Mouse (Mus musculus) embryonic facial prominence, embryonic 11.5 days (tissue): ENCODE data around the gene Defb6. TPM values are rescaled to one million over a fixed set of nuclear protein-coding genes. Genes with fewer than 3 reads are reported as not detected.

Experiments
- ATAC-seq: fragments of 200-750 bp; cut with Nextera tagmentation; replicated peaks from 2 replicates; pipeline ENCODE4 v1.8.0; 2017; ENCODE audit warnings: low read depth; ENCODE audit not compliant: insufficient number of reproducible peaks, low FRiP score, low TSS enrichment
- DNase-seq: peaks from one replicate; pipeline ENCODE4 v3.0.0-alpha.2; 2015; ENCODE audit warnings: low spot score
- H3K27ac ChIP-seq: fragments of 300-500 bp; sonication (generic); replicated peaks from 2 replicates; pipeline ENCODE4 v1.5.1; 2014; ENCODE audit warnings: mild to moderate bottlenecking, low read depth, low read length, control low read depth
- H3K27me3 ChIP-seq: fragments of 300-500 bp; sonication (generic); 2 replicates; pipeline ENCODE4 v1.6.1; 2014; ENCODE audit warnings: mild to moderate bottlenecking, low read length, moderate library complexity, mixed read lengths; ENCODE audit not compliant: control insufficient read depth, insufficient read depth
- H3K36me3 ChIP-seq: fragments of 300-500 bp; sonication (generic); replicated peaks from 2 replicates; pipeline ENCODE4 v1.6.1; 2014; ENCODE audit warnings: low read depth, mild to moderate bottlenecking, low read length, moderate library complexity, mixed read lengths; ENCODE audit not compliant: control insufficient read depth, insufficient read depth
- H3K4me1 ChIP-seq: fragments of 300-500 bp; sonication (generic); 2 replicates; pipeline ENCODE4 v1.6.1; 2014; ENCODE audit warnings: low read length, mixed read lengths; ENCODE audit not compliant: control insufficient read depth, insufficient read depth
- H3K4me2 ChIP-seq: fragments of 300-500 bp; sonication (generic); 2 replicates; pipeline ENCODE4 v1.6.1; 2014; ENCODE audit warnings: low read depth, mild to moderate bottlenecking, control low read depth, low read length, moderate library complexity
- H3K4me3 ChIP-seq: fragments of 300-500 bp; sonication (generic); 2 replicates; pipeline ENCODE4 v1.5.1; 2014; ENCODE audit warnings: low read depth, low read length, control low read depth
- H3K9ac ChIP-seq: fragments of 300-500 bp; sonication (generic); replicated peaks from 2 replicates; pipeline ENCODE4 v1.6.1; 2014; ENCODE audit warnings: mild to moderate bottlenecking, control low read depth, low read length
- H3K9me3 ChIP-seq: fragments of 300-500 bp; sonication (generic); replicated peaks from 2 replicates; pipeline ENCODE4 v1.6.1; 2016; ENCODE audit warnings: mild to moderate bottlenecking, low read length, inconsistent platforms, mixed read lengths; ENCODE audit not compliant: control insufficient read depth
- WGBS: fragments of 180-500 bp; shearing (Covaris S2); extraction: QIAGEN DNeasy Blood & Tissue Kit; methylation state at CpG from one replicate; pipeline ENCODE4 v1.1.7; 2014; 5-methylcytosine and 5-hydroxymethylcytosine counted together
- polyA plus RNA-seq: library from polyadenylated mRNA; unstranded; fragments of >200 nt; fragmentation: Nextera tagmentation; extraction: Ambion mirVana; gene quantifications from 2 replicates; pipeline ENCODE4 v1.2.1, GENCODE M21; 2014

Gene Defb6
- not detected in 2 replicates for polyA plus RNA-seq

DNA sequence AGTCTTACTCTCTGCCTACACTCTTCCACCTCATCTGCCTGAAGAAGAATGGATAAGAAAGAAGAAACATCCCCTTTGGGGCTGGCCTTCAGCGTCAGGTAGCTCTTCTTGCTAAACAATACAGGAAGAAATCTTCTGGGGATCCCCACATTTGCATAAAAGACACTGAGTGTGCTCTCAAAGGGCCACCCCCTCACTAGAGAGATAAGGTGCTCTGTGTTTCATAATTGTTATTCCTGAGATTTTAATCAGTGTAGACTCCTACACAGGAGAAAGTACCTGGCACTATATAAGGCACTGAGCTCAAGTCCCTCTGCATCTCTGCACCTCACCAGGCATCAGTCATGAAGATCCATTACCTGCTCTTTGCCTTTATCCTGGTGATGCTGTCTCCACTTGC lies at the start of gene Defb6:
Gene Defb6, plus strand, starts transcription at position 318 of the 400 bp plus-strand sequence.
- H3K36me3 ChIP-seq, result no peaks in the 10 kb centered on the region
- WGBS, result 42% methylated on average over 1 of the region's 1 CpGs
- no peaks in the 10 kb centered on the region for H3K9me3 ChIP-seq
- no peak within 1 kb of the TSS for H3K9ac ChIP-seq
- H3K4me3 ChIP-seq, result no peak within 1 kb of the TSS
- H3K4me1 ChIP-seq, result no peaks in the 10 kb centered on the region
- H3K27me3 ChIP-seq, result no peaks in the 10 kb centered on the region
- no peak within 1 kb of the TSS for H3K4me2 ChIP-seq
- DNase-seq, result no peak
- H3K27ac ChIP-seq, result no peak within 1 kb of the TSS
- ATAC-seq, result no peak

DNA sequence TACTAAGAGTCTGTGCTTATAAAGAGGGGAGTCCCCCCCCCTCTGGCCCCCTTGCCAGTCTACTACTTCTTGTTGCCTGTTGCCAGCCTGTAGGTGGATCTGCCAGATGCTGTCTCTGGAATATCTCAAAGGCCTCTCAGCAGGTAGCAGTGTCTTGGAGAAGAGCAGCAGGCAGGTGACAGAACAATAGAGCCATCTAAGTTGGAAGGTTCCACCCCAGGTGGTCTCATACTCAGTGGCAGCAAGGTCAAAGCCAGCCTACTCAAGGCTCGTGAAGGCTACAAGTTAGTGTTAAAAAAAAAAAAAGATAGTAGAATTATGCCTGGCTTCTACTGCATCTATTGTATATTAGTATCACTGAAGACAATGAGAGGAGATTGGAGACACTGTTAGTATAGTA lies 12.8 kb downstream of the Defb6 start:
- Histone ChIP-seq H3K9ac (no peak overlapping the region), H3K36me3 (no peaks in the 10 kb centered on the region), H3K9me3 (no peaks in the 10 kb centered on the region), H3K4me1 (no peaks in the 10 kb centered on the region), H3K4me3 (no peak overlapping the region), H3K27me3 (no peaks in the 10 kb centered on the region), H3K4me2 (no peak overlapping the region), H3K27ac (no peak overlapping the region)
- DNase-seq (no peak), ATAC-seq (no peak)
- WGBS, result 75% methylated on average over 1 of the region's 1 CpGs

DNA sequence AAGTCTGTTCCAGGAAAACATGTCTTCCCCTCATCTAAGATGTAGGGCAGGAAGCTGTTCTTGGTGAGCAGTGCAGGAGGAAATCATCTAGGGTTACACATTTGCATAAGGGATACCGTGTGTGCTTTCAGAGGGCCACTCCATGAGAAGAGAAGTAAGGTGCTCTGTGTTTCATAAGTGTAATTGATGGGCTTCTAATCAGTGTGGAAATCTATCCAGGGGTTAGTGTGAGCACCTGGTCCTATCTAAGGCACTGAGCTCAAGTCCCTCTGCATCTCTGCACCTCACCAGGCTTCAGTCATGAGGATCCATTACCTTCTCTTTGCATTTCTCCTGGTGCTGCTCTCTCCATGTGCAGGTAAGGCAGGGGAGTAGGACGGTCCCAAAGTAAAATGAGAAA lies 14.3 kb downstream of the Defb6 start, which contains the start of gene Defb46:
Gene Defb46, plus strand, starts transcription at position 301 of the 400 bp plus-strand sequence.
- H3K36me3 ChIP-seq, result no peaks in the 10 kb centered on the region
- no peak within 1 kb of the TSS for H3K4me3 ChIP-seq
- H3K27ac ChIP-seq, result no peak within 1 kb of the TSS
- H3K9me3 ChIP-seq, result no peaks in the 10 kb centered on the region
- no peak within 1 kb of the TSS for H3K4me2 ChIP-seq
- 77% methylated on average over 2 of the region's 2 CpGs for WGBS
- H3K9ac ChIP-seq, result no peak within 1 kb of the TSS
- DNase-seq (no peak), ATAC-seq (no peak)
- H3K27me3 ChIP-seq, result no peaks in the 10 kb centered on the region
- H3K4me1 ChIP-seq, result no peaks in the 10 kb centered on the region

DNA sequence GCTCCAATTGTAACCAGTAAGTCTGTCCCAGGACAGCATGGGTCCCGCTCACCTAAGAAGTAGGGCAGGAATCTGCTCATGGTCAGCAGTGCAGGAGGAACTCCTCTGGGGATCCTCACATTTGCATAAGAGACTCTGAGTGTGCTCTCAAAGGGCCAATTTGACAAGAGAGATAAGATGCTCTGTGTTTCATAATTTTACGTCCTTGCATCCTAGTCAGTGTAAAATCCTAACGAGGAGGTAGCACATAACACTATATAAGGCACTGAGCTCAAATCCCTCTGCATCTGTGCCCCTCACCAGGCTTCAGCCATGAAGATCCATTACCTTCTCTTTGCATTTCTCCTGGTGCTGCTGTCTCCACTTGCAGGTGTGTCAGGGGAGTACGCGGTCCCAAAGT lies 22.0 kb downstream of the Defb6 start, which contains the start of gene Defb5:
Gene Defb5, plus strand, starts transcription at position 301 of the 400 bp plus-strand sequence.
- H3K4me2 ChIP-seq, result no peak within 1 kb of the TSS
- H3K9ac ChIP-seq, result no peak within 1 kb of the TSS
- H3K4me3 ChIP-seq, result no peak within 1 kb of the TSS
- DNase-seq, result no peak
- no peak within 1 kb of the TSS for H3K27ac ChIP-seq
- ATAC-seq, result no peak
- H3K9me3 ChIP-seq, result no peaks in the 10 kb centered on the region
- no peaks in the 10 kb centered on the region for H3K36me3 ChIP-seq
- no peaks in the 10 kb centered on the region for H3K27me3 ChIP-seq
- 95% methylated on average over 5 of the region's 5 CpGs for WGBS
- no peaks in the 10 kb centered on the region for H3K4me1 ChIP-seq

DNA sequence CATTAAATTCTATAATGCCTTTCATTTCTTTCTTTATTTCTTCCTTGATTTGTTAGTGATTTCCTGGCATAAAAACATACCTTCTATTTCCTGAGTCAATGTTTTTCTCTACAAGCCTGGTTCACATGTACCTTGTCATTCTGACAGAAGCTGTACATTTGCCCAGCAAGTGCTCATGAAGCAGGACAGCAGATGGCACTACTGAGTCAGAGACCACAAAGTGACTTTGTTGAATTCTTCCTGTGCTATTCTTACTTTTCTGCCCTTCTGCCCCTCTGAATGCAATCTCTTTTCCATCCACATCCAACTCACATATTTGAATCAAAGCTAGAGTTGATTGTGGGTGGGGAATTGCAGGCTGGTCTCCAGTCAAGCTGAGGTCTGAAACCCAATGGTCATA lies 32.9 kb downstream of the Defb6 start:
- no peaks in the 10 kb centered on the region for H3K9me3 ChIP-seq
- ATAC-seq (no peak), DNase-seq (no peak)
- H3K4me1 ChIP-seq, result no peaks in the 10 kb centered on the region
- H3K4me2 ChIP-seq, result no peak overlapping the region
- no peaks in the 10 kb centered on the region for H3K36me3 ChIP-seq
- H3K27me3 ChIP-seq, result no peaks in the 10 kb centered on the region
- H3K9ac ChIP-seq, result no peak overlapping the region
- H3K27ac ChIP-seq, result no peak overlapping the region
- no peak overlapping the region for H3K4me3 ChIP-seq

DNA sequence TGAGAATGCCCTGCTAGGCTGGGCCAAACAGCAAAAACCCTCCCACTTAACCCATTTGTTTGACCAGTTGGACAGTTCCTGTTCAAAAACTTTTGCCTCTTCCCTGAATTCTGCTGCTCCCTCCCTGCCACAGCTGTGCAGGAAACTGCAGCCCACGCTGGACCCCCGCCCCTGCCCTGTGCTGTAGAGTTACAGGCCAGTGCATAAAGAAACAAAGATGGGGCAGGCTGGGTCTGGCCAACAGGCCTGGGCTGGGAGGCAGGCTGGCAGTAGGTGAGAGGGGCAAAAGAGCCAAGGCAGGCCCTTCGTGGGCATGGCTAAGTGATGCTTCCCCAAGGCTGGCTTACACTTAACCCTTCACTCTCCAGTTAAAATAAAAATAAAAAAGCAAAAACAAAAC lies 34.4 kb downstream of the Defb6 start:
- Histone ChIP-seq H3K9me3 (no peaks in the 10 kb centered on the region), H3K4me3 (no peak overlapping the region), H3K27me3 (no peaks in the 10 kb centered on the region), H3K4me2 (no peak overlapping the region), H3K4me1 (no peaks in the 10 kb centered on the region), H3K9ac (no peak overlapping the region), H3K36me3 (no peaks in the 10 kb centered on the region), H3K27ac (no peak overlapping the region)
- WGBS, result 45% methylated on average over 3 of the region's 3 CpGs
- ATAC-seq (no peak), DNase-seq (no peak)

Other genes starting within 250 kb of the Defb6 start
- gene Defb40, start 247.2 kb upstream of the Defb6 start, polyA plus RNA-seq, result not detected in 2 replicates
- not detected in 2 replicates for gene Defb37, start 234.4 kb upstream of the Defb6 start, polyA plus RNA-seq
- gene Defb38, start 198.9 kb upstream of the Defb6 start, polyA plus RNA-seq, result not detected in 2 replicates
- gene Defb39, start 160.7 kb upstream of the Defb6 start, polyA plus RNA-seq, result not detected in 2 replicates
- gene Defb12, start 110.6 kb upstream of the Defb6 start, polyA plus RNA-seq, result not detected in 2 replicates
- not detected in 2 replicates for gene Defb34, start 101.7 kb upstream of the Defb6 start, polyA plus RNA-seq
- gene Gm45826, start 84.7 kb upstream of the Defb6 start, polyA plus RNA-seq, result not detected in 2 replicates
- gene Defb14, start 31.1 kb upstream of the Defb6 start, polyA plus RNA-seq, result not detected in 2 replicates
- gene Defb4, start 26.8 kb upstream of the Defb6 start, polyA plus RNA-seq, result not detected in 2 replicates
- not detected in 2 replicates for gene Defb46, start 14.4 kb downstream of the Defb6 start, polyA plus RNA-seq
- gene Defb5, start 22.1 kb downstream of the Defb6 start, polyA plus RNA-seq, result not detected in 2 replicates
- gene Defb3, start 67.9 kb downstream of the Defb6 start, polyA plus RNA-seq, result not detected in 2 replicates
- not detected in 2 replicates for gene Defb8, start 222.1 kb downstream of the Defb6 start, polyA plus RNA-seq